Mouse (Mus musculus) T-cell, adult 2 months (primary cell): ENCODE measurements around the gene Hist1h2bl.
"Not testable (repeated sequence)": the region's sequence is repeated elsewhere in the genome, so short reads cannot be mapped to it uniquely, and the experiment has no call there.

Experiments used
- DNase-seq: peaks from one replicate; pipeline ENCODE4 v3.0.0; 2022; ENCODE audit warnings: low spot score

The Hist1h2bl gene

GRCm38 (mm10) chr13:21722373-21722925 is 6.5 kb upstream of the Hist1h2bl start:
- DNase-seq = no peak

GRCm38 (mm10) chr13:21721757-21722372 is 5.9 kb upstream of the Hist1h2bl start, which contains the start of gene Hist1h2bm:
TSS of gene Hist1h2bm (plus strand) at chr13:21722044.
- peak; percentile 53 for DNase-seq

- not testable (repeated sequence) for DNase-seq
These were observed 5.3 kb upstream of the Hist1h2bl start for GRCm38 (mm10) chr13:21721107-21721756.

DNA sequence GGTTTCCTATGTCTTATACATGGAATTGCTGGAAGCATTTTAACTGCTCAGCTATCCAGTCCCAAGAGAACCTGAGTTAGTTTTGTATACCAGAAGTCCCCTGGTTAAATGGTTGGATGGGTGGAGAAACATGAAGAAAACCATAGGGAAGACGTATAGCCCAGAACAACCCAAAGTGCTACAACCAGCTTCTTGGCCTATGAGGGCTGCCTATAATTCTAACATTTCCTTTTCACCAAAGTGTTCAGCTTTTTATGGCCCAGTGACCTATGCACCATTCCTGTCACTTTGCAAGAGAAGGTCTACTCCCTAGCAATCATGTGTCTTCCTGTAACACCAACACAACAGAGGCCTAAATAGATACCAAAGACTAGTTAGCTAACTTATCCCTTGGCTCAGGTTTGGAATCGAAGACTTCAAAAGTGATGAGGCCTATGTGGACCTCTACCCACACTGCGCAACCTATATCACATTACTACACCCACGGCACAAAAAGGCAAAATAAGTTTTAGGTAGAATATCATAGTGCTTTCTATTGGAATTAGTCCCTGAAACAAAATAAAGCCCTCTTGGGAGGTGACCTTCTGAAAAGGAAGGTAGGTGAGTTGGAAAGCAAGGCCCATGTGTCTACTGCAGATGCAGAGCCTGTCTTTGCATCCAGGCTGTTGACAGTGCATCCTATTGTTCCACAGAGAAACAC is 2.6 kb upstream of the Hist1h2bl start:
- DNase-seq = no peak

DNA sequence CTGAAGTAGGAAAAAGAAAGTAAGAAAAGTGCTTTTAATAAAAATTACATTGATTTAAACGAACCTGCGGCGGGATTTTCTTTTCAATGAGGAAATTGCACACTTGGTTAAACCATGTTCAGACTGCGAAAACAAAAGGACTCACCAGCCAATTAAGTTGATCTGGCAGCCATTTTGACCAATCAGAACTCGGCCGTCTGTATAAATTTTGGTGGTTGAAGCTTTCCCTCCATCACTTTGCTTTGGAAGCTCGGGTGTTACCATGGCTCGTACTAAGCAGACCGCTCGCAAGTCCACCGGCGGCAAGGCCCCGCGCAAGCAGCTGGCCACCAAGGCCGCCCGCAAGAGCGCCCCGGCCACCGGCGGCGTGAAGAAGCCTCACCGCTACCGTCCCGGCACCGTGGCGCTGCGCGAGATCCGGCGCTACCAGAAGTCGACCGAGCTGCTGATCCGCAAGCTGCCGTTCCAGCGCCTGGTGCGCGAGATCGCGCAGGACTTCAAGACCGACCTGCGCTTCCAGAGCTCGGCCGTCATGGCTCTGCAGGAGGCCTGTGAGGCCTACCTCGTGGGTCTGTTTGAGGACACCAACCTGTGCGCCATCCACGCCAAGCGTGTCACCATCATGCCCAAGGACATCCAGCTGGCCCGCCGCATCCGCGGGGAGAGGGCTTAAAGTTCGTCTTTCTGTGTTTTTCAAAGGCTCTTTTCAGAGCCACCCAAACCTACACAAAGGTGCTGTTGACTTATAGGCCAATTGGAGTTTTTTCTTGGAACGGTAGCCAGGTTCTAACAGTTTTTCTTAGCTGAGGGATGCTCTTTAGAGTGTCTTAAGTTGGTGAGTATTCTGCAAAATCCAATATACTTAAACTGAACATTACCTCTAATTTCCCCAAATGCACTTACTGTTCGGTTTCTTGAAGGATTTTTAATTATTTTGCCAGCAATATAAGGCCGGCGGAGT is 1.7 kb upstream of the Hist1h2bl start, which contains the start of gene Hist1h3h:
TSS of gene Hist1h3h (plus strand) at position 263 of the 961 bp plus-strand sequence.
- DNase-seq = peak; percentile 79

GRCm38 (mm10) chr13:21716540-21717391 is 823 bp upstream of the Hist1h2bl start:
- DNase-seq = not testable (repeated sequence)

DNA sequence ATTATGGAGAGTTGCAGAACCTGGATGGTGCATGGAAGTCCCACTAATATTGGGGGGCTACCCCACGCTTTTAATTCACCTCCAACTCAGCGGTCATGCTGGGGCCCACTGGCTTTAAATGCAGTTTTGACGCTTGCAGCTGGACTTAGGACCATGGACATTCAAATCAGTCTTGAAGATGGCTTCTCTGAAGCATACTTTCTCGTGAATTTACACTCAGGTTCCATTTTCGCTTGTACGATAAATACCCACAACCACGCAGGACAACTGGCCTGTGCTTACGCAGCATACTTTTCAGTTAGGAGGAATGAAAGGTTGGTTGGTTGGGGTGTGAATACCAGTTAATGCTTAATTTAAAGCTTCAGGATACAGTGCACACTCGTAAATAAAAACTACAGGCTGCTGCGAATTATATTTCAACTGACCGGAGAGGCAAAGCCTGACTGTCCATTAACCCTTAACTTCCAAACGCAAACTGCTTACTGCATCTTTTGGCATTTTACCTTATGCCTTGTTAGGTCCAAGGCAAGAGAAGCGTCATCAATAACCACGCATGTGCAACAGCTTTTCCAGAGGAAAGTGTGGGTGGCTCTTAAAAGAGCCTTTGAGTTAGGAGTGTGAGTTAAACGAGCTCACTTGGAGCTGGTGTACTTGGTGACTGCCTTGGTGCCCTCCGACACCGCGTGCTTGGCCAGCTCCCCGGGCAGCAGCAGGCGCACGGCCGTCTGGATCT is 646 bp downstream of the Hist1h2bl start:
- DNase-seq = no peak

GRCm38 (mm10) chr13:21714725-21715124 is 1.2 kb downstream of the Hist1h2bl start:
- DNase-seq = peak; percentile 67

DNA sequence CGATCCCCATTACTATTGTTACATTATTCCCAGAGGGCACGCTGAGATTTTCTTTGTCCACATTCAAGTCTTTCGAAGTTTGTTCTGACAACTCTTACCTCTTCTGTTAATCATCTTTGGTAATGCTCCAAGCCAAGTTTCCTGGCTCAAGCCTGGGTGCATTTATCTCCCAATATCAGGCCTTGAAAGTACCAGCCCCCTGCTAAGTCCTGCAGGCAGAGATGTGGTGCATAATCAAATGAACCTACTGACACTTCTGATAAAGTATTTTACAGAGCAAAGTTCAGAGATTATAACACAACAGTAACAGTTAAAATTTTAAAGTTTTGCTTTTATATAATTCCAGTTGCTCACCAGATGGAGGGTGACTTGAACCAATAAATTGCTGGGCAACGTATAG is 4.2 kb downstream of the Hist1h2bl start:
- DNase-seq = no peak

- DNase-seq = peak; percentile 88
These were observed 5.0 kb downstream of the Hist1h2bl start for GRCm38 (mm10) chr13:21710821-21711525.

DNA sequence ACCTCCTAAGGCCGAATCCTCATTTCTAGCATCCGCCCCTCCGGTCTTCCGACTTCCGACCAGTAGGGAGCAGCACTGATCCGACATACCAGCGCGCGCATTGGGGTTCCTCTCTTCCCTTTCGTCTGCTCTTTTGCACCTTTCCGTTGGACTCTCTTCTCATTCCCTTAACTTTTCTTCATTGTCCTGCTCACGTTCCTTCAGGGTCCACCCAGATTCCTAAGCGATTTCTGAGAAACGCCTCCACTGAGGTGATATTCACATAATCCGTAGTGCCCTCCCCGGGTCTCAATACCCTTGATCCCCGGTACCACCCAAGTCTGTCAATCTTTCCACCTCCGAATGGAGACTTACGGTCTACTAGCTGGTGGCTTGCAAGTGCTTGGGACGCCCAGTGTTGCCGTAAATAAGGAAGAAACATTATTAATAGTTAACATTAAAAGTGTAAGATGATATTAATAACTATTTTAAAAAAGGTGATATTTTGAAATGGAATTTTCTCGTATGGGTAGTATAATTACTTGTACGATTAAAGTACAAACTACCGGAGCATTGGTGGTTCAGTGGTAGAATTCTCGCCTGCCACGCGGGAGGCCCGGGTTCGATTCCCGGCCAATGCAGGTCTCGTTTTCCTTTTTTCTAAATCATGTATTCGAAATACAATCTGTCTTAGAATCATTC is 5.8 kb downstream of the Hist1h2bl start:
- peak; percentile 85 for DNase-seq

GRCm38 (mm10) chr13:21706669-21707068 is 9.3 kb downstream of the Hist1h2bl start:
- no peak for DNase-seq

GRCm38 (mm10) chr13:21697811-21698210 is 18.1 kb downstream of the Hist1h2bl start, which contains the start of gene Olfr1359:
TSS of gene Olfr1359 (plus strand) at chr13:21698111.
- DNase-seq = no peak

DNA sequence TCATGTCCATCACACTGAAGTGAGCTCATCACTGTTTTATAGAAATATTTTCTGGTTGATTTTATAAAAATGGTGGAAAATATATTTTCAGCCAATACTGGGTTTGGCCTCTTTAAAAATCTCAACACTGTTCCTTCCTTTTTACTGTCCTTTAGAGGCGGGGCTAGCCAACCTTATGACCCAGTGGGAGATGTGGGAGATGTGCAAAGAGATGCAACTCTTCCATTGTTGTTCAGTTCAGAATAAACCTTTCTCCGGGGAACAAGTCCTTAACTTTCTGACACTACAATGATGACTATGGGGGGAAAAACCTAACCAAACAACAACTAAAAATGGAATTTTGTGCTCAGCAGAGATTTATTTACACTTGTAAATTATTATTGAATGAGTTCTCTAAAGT is 38.6 kb downstream of the Hist1h2bl start, which contains the start of gene Olfr1360:
TSS of gene Olfr1360 (minus strand) at position 101 of the 400 bp plus-strand sequence.
- no peak for DNase-seq
